Mouse (Mus musculus) intestine, embryonic 14.5 days (tissue): ENCODE measurements around the gene Zfp12. TPM values are rescaled to one million over a fixed set of nuclear protein-coding genes. Genes with fewer than 3 reads are reported as not detected.

Source experiments
- ATAC-seq: fragments of 200-750 bp; cut with Nextera tagmentation; replicated peaks from 2 replicates; pipeline ENCODE4 v1.8.0; 2017; ENCODE audit warnings: low read depth, moderate number of reproducible peaks, moderate TSS enrichment, moderate library complexity; ENCODE audit not compliant: low FRiP score, low TSS enrichment
- DNase-seq: peaks from one replicate; pipeline ENCODE4 v3.0.0-alpha.2; 2018; ENCODE audit warnings: low spot score
- H3K27ac ChIP-seq: fragments of 300-500 bp; sonication (generic); 2 replicates; pipeline ENCODE4 v1.5.1; 2014; ENCODE audit warnings: low read depth, mild to moderate bottlenecking, control low read depth
- H3K27me3 ChIP-seq: fragments of 300-500 bp; sonication (generic); replicated peaks from 2 replicates; pipeline ENCODE4 v1.6.1; 2014; ENCODE audit warnings: low read length, control low read depth; ENCODE audit not compliant: control insufficient read depth, insufficient read depth
- H3K36me3 ChIP-seq: fragments of 300-500 bp; sonication (generic); 2 replicates; pipeline ENCODE4 v1.6.1; 2014; ENCODE audit warnings: low read length, control low read depth; ENCODE audit not compliant: control insufficient read depth, insufficient read depth
- H3K4me1 ChIP-seq: fragments of 300-500 bp; sonication (generic); replicated peaks from 2 replicates; pipeline ENCODE4 v1.6.1; 2014; ENCODE audit warnings: low read length, control low read depth, mixed read lengths; ENCODE audit not compliant: control insufficient read depth, insufficient read depth
- H3K4me2 ChIP-seq: fragments of 300-500 bp; sonication (generic); 2 replicates; pipeline ENCODE4 v1.6.1; 2014; ENCODE audit warnings: low read length
- H3K4me3 ChIP-seq: fragments of 300-500 bp; sonication (generic); 2 replicates; pipeline ENCODE4 v1.5.1; 2014; ENCODE audit warnings: low read depth, low read length, control low read depth, mixed read lengths
- H3K9ac ChIP-seq: fragments of 300-500 bp; sonication (generic); 2 replicates; pipeline ENCODE4 v1.6.1; 2014; ENCODE audit warnings: mild to moderate bottlenecking, low read length
- H3K9me3 ChIP-seq: fragments of 300-500 bp; sonication (generic); 2 replicates; pipeline ENCODE4 v1.6.1; 2016; ENCODE audit warnings: low read length, control low read depth; ENCODE audit not compliant: control insufficient read depth
- WGBS: fragments of 180-500 bp; shearing (Covaris S2); extraction: QIAGEN DNeasy Blood & Tissue Kit; methylation state at CpG from one replicate; pipeline ENCODE4 v1.1.7; 2014; 5-methylcytosine and 5-hydroxymethylcytosine counted together
- polyA plus RNA-seq: library from polyadenylated mRNA; unstranded; fragments of >200 nt; fragmentation: Nextera tagmentation; extraction: Ambion mirVana; gene quantifications from 2 replicates; pipeline ENCODE4 v1.2.1, GENCODE M21; 2014

The Zfp12 gene
- polyA plus RNA-seq, 1 experiment from 2014 or later = 14.0 TPM

- H3K4me3 ChIP-seq = peak overlapping the region; percentile 25
- no peak for ATAC-seq
- H3K4me2 ChIP-seq = peak overlapping the region; percentile 48
- H3K27ac ChIP-seq = no peak overlapping the region
- DNase-seq = peak; percentile 68
- peaks cover 74% of the 10 kb centered on the region for H3K27me3 ChIP-seq
- H3K4me1 ChIP-seq = no peaks in the 10 kb centered on the region
- H3K36me3 ChIP-seq = no peaks in the 10 kb centered on the region
- WGBS = 3% methylated on average over 48 of the region's 48 CpGs
- H3K9ac ChIP-seq = peak overlapping the region; percentile 14; the same call in 1 of the 2 replicates
- no peaks in the 10 kb centered on the region for H3K9me3 ChIP-seq
Measured at GRCm38 (mm10) chr5:143287774-143288328, 52.9 kb downstream of the Zfp12 start.

DNA sequence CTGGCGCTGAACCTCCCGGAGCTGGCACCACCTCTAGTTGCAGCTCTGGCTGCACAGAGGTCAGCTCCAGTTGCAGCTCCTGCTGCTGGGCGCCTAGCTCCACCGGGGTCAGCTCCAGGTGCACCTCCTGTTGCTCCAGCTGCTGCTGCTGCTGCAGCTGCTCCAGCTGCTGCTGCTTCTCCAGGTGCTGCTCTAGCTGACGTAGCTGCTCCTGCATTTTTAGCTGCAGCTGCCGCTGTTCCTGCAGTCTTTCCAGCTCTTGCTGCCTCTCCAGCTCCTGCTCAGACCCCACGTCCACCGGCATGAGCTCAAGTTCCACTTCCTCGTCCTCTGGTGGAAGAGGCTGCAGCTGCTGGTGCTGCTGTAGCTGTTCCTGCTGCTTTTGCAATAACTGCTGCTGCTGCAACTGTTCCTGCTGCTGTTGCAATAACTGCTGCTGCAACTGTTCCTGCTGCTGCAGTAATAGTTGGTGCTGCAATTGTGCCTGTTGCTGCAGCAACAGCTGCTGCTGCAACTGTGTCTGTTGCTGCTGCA is 53.5 kb downstream of the Zfp12 start:
- Histone ChIP-seq H3K36me3 (no peaks in the 10 kb centered on the region), H3K9ac (no peak overlapping the region), H3K27me3 (peaks cover 78% of the 10 kb centered on the region), H3K9me3 (no peaks in the 10 kb centered on the region), H3K27ac (no peak overlapping the region), H3K4me2 (peak overlapping the region; percentile 48), H3K4me1 (no peaks in the 10 kb centered on the region), H3K4me3 (peak overlapping the region; percentile 25)
- no peak for DNase-seq
- no peak for ATAC-seq
- 11% methylated on average over 9 of the region's 9 CpGs for WGBS

DNA sequence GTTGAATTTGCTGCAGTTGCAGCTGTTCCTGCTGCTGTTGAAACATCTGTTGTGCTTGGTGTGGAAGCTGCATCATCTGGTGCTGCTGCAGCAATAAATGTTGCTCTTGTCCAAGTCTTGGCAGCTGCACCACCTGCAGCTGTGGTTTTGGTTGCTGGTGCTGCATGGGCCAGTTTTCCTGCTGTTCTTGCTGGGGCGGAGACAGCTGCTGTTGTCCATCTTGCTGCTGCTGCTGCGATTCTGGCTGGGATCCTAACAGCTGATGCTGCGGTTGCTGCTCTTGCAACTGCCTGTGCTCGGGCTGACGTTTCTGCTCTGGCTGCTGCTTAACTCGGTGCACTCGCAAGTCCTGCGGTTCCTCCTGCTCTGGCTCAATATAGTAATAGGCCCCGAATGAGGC is 54.3 kb downstream of the Zfp12 start:
- Histone ChIP-seq H3K9ac (no peak overlapping the region), H3K4me3 (no peak overlapping the region), H3K27me3 (peaks cover 85% of the 10 kb centered on the region), H3K36me3 (no peaks in the 10 kb centered on the region), H3K9me3 (no peaks in the 10 kb centered on the region), H3K4me1 (no peaks in the 10 kb centered on the region), H3K4me2 (no peak overlapping the region), H3K27ac (no peak overlapping the region)
- ATAC-seq = no peak
- no peak for DNase-seq
- 80% methylated on average over 9 of the region's 9 CpGs for WGBS

- no peak for ATAC-seq
- 2% methylated on average over 17 of the region's 19 CpGs for WGBS
- peak; percentile 60 for DNase-seq
- H3K9me3 ChIP-seq = no peaks in the 10 kb centered on the region
- H3K4me1 ChIP-seq = no peaks in the 10 kb centered on the region
- H3K36me3 ChIP-seq = no peaks in the 10 kb centered on the region
- H3K9ac ChIP-seq = peak overlapping the region; percentile 44
- peak overlapping the region; percentile 45 for H3K4me3 ChIP-seq
- H3K27me3 ChIP-seq = peaks cover 66% of the 10 kb centered on the region
- H3K27ac ChIP-seq = no peak overlapping the region
- peak overlapping the region; percentile 82 for H3K4me2 ChIP-seq
Measured at GRCm38 (mm10) chr5:143292879-143293278, 57.9 kb downstream of the Zfp12 start.

GRCm38 (mm10) chr5:143293404-143293803 is 58.4 kb downstream of the Zfp12 start, which contains the start of gene Zfp853:
Zfp853 (minus strand) TSS chr5:143293623.
- ATAC-seq (no peak), DNase-seq (peak; percentile 59)
- no peaks in the 10 kb centered on the region for H3K9me3 ChIP-seq
- peak within 1 kb of the TSS; percentile 44 for H3K9ac ChIP-seq
- H3K36me3 ChIP-seq = no peaks in the 10 kb centered on the region
- 8% methylated on average over 32 of the region's 38 CpGs for WGBS
- H3K27me3 ChIP-seq = peaks cover 61% of the 10 kb centered on the region
- H3K4me1 ChIP-seq = no peaks in the 10 kb centered on the region
- H3K4me2 ChIP-seq = peak within 1 kb of the TSS; percentile 82
- H3K4me3 ChIP-seq = peak within 1 kb of the TSS; percentile 45
- H3K27ac ChIP-seq = no peak within 1 kb of the TSS

- Histone ChIP-seq H3K4me3 (no peak overlapping the region), H3K27ac (no peak overlapping the region), H3K9me3 (no peaks in the 10 kb centered on the region), H3K4me1 (no peaks in the 10 kb centered on the region), H3K4me2 (no peak overlapping the region), H3K27me3 (peaks cover 47% of the 10 kb centered on the region), H3K9ac (no peak overlapping the region), H3K36me3 (peaks cover 11% of the 10 kb centered on the region)
- ATAC-seq = no peak
- DNase-seq = no peak
- WGBS = 91% methylated on average over 3 of the region's 3 CpGs
Measured at GRCm38 (mm10) chr5:143294862-143295261, 59.9 kb downstream of the Zfp12 start.

- no peak overlapping the region for H3K9ac ChIP-seq
- ATAC-seq = no peak
- 89% methylated on average over 2 of the region's 2 CpGs for WGBS
Measured at GRCm38 (mm10) chr5:143295330-143295729, 60.4 kb downstream of the Zfp12 start.

GRCm38 (mm10) chr5:143297986-143298385 is 63.0 kb downstream of the Zfp12 start:
- Histone ChIP-seq H3K9me3 (no peaks in the 10 kb centered on the region), H3K27ac (no peak overlapping the region), H3K9ac (no peak overlapping the region), H3K4me2 (no peak overlapping the region), H3K4me3 (no peak overlapping the region), H3K27me3 (peaks cover 17% of the 10 kb centered on the region), H3K36me3 (peaks cover 38% of the 10 kb centered on the region), H3K4me1 (no peaks in the 10 kb centered on the region)
- no peak for ATAC-seq
- 93% methylated on average over 9 of the region's 9 CpGs for WGBS
- no peak for DNase-seq

More at GRCm38 (mm10) chr5:143295330-143295729, 60.4 kb downstream of the Zfp12 start:
- no peak overlapping the region for H3K27ac ChIP-seq
- DNase-seq = no peak
- H3K4me2 ChIP-seq = no peak overlapping the region
- peaks cover 42% of the 10 kb centered on the region for H3K27me3 ChIP-seq
- H3K4me1 ChIP-seq = no peaks in the 10 kb centered on the region
- H3K36me3 ChIP-seq = peaks cover 15% of the 10 kb centered on the region
- no peak overlapping the region for H3K4me3 ChIP-seq
- H3K9me3 ChIP-seq = no peaks in the 10 kb centered on the region

DNA sequence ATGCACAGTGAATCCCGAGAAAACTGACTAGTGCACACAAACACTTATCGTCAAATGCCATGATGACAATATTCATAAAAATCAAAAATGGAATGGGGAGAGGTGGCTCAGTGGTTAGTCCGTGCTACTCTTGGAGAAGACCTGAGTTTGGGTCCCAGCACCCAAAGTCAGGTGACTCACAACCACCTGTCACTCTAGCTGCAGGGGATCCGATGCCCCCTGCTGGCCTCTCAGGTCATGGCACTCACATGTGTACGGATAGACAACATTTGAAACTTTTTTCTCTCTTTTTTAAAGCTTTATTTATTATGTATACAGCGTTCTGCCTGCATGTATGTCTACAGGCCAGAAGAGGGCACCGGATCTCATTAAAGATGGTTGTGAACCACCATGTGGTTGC is 63.4 kb downstream of the Zfp12 start:
- ATAC-seq = no peak
- Histone ChIP-seq H3K9me3 (no peaks in the 10 kb centered on the region), H3K4me3 (no peak overlapping the region), H3K27ac (no peak overlapping the region), H3K4me2 (no peak overlapping the region), H3K36me3 (peaks cover 42% of the 10 kb centered on the region), H3K4me1 (no peaks in the 10 kb centered on the region), H3K27me3 (peaks cover 13% of the 10 kb centered on the region), H3K9ac (no peak overlapping the region)
- no peak for DNase-seq
- WGBS = 94% methylated on average over 7 of the region's 7 CpGs
